Mouse (Mus musculus) kidney, adult 2 months (tissue): ENCODE results near the gene Tmem94.

Experiments
- CTCF ChIP-seq: fragments of 200-500 bp; conservative IDR thresholded peaks from 2 replicates; pipeline ENCODE4 v1.5.1; 2011; ENCODE audit warnings: low read depth, mild to moderate bottlenecking, control low read depth, low read length, moderate library complexity, mixed read lengths; ENCODE audit not compliant: insufficient read depth, insufficient read length
- POLR2A ChIP-seq: fragments of 200-500 bp; IDR thresholded peaks from one replicate; pipeline ENCODE4 v1.6.1; 2011; ENCODE audit warnings: low read depth, low read length, control low read depth

DNA sequence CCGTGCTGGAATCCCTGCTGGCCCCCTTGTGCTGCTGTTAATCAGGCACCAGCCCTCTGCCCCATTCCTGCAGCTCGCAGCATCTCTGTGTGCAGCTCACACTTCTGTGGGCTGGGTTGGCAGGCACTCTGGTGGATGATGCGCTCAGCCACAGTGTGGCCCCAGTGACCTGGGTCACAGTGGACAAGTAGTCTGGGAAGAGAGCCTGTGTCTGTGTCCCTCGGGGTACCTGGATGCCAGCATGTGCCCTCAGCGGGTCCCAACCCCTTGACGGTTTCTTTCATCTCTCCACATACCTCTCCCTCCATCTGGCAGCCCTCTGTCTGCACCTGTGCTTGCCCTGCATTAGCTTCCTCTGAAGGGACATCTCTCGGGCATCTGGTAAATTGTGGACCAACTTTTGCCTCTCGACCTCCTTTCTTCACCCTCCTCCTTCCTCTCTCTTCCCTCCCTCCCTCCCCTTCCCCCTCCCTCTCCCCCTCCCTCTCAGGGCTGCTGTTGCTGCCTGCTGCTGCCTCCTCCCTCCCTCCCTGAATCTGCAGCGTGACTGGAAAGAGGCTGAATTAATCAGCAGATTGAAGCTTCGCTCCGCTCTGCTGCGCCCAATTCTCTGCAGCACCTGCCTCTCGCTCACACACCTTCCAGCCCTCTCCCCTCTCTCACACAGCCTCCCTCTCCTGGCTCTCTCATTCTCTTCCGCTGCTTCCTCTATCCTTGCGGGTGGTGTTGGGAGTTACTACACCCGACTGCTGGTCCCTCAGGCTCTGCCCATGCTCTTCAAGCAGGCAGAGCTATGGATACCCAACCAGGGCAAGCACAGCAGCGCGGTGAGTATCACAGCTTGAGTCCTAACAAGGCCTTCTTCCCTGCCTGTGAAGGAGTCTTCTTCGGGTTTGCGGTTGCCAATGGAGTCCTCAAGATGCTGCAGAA lies 15.2 kb downstream of the Tmem94 start:
- TF ChIP-seq CTCF: no peak
- no peak for TF ChIP-seq POLR2A
